Mouse (Mus musculus): Measurements from ENCODE around the gene Krt77. TPM values are rescaled to one million over a fixed set of nuclear protein-coding genes. Genes with fewer than 3 reads are reported as not detected.

The Krt77 gene
- 0.06 TPM in 1 of 2 replicates, not detected in the other for polyA plus RNA-seq (2016; fragmentation: Nextera tagmentation; extraction: Ambion mirVana)

- Histone ChIP-seq H3K4me3 (no peak within 1 kb of the TSS), H3K27me3 (replicated peaks; ENCODE audit: low read depth, poor library complexity, severe bottlenecking) (no peaks in the 10 kb centered on the region; the same call in 1 of the 2 replicates), H3K27ac (replicated peaks) (no peak within 1 kb of the TSS), H3K9me3 (no peaks in the 10 kb centered on the region), H3K36me3 (replicated peaks) (no peaks in the 10 kb centered on the region), H3K4me1 (no peaks in the 10 kb centered on the region)
- WGBS: 43% methylated on average over 6 of the region's 6 CpGs
- DNase-seq (ENCODE audit: low spot score): no peak
These were observed at the start of gene Krt77 for GRCm38 (mm10) chr15:101869431-101869830. Gene Krt77, minus strand, starts transcription at chr15:101869705.

- WGBS: 80% methylated on average over 2 of the region's 2 CpGs
These were observed 46.6 kb upstream of the Krt77 start for GRCm38 (mm10) chr15:101916072-101916471.

GRCm38 (mm10) chr15:101904849-101905248 lies 35.3 kb upstream of the Krt77 start:
- 84% methylated on average over 5 of the region's 5 CpGs for WGBS

More at GRCm38 (mm10) chr15:101916072-101916471, 46.6 kb upstream of the Krt77 start:
- Histone ChIP-seq H3K27me3 (replicated peaks; ENCODE audit: low read depth, poor library complexity, severe bottlenecking) (no peaks in the 10 kb centered on the region), H3K4me1 (no peaks in the 10 kb centered on the region), H3K9me3 (no peaks in the 10 kb centered on the region), H3K27ac (replicated peaks) (no peak overlapping the region), H3K4me3 (no peak overlapping the region), H3K36me3 (replicated peaks) (no peaks in the 10 kb centered on the region)
- no peak for DNase-seq (ENCODE audit: low spot score)

GRCm38 (mm10) chr15:101902171-101903149 lies 33.0 kb upstream of the Krt77 start:
- WGBS: 68% methylated on average over 12 of the region's 12 CpGs
- Histone ChIP-seq H3K27me3 (replicated peaks; ENCODE audit: low read depth, poor library complexity, severe bottlenecking) (no peaks in the 10 kb centered on the region), H3K27ac (replicated peaks) (no peak overlapping the region), H3K36me3 (replicated peaks) (no peaks in the 10 kb centered on the region), H3K4me1 (peaks cover 7% of the 10 kb centered on the region), H3K9me3 (no peaks in the 10 kb centered on the region), H3K4me3 (no peak overlapping the region)
- DNase-seq (ENCODE audit: low spot score): no peak

More at GRCm38 (mm10) chr15:101904849-101905248, 35.3 kb upstream of the Krt77 start:
- no peak for DNase-seq (ENCODE audit: low spot score)
- H3K4me3 ChIP-seq: no peak overlapping the region
- H3K27me3 ChIP-seq (replicated peaks; ENCODE audit: low read depth, poor library complexity, severe bottlenecking): no peaks in the 10 kb centered on the region
- no peaks in the 10 kb centered on the region for H3K9me3 ChIP-seq
- H3K27ac ChIP-seq (replicated peaks): no peak overlapping the region
- peaks cover 7% of the 10 kb centered on the region for H3K4me1 ChIP-seq
- H3K36me3 ChIP-seq (replicated peaks): no peaks in the 10 kb centered on the region

GRCm38 (mm10) chr15:101895216-101895615 lies 25.7 kb upstream of the Krt77 start:
- no peak for DNase-seq (ENCODE audit: low spot score)
- Histone ChIP-seq H3K9me3 (no peaks in the 10 kb centered on the region), H3K27ac (replicated peaks) (no peak overlapping the region), H3K27me3 (replicated peaks; ENCODE audit: low read depth, poor library complexity, severe bottlenecking) (no peaks in the 10 kb centered on the region), H3K4me3 (no peak overlapping the region), H3K36me3 (replicated peaks) (no peaks in the 10 kb centered on the region), H3K4me1 (no peaks in the 10 kb centered on the region)
- WGBS: 91% methylated on average over 4 of the region's 4 CpGs

- H3K27me3 ChIP-seq (replicated peaks; ENCODE audit: low read depth, poor library complexity, severe bottlenecking): no peaks in the 10 kb centered on the region
- DNase-seq (ENCODE audit: low spot score): no peak
- no peak within 1 kb of the TSS for H3K4me3 ChIP-seq
- 55% methylated on average over 4 of the region's 4 CpGs for WGBS
- no peaks in the 10 kb centered on the region for H3K4me1 ChIP-seq
- H3K36me3 ChIP-seq (replicated peaks): no peaks in the 10 kb centered on the region
- H3K9me3 ChIP-seq: no peaks in the 10 kb centered on the region
- H3K27ac ChIP-seq (replicated peaks): no peak within 1 kb of the TSS
These were observed 23.3 kb upstream of the Krt77 start, which contains the start of gene Krt76 for GRCm38 (mm10) chr15:101892820-101893219. Gene Krt76, minus strand, starts transcription at chr15:101892920.

GRCm38 (mm10) chr15:101879776-101880175 lies 10.3 kb upstream of the Krt77 start:
- 18% methylated on average over 11 of the region's 11 CpGs for WGBS
- Histone ChIP-seq H3K4me3 (no peak overlapping the region), H3K27me3 (replicated peaks; ENCODE audit: low read depth, poor library complexity, severe bottlenecking) (0 out of 2 replicates have a peak, but pooled peaks cover 2% of the 10 kb centered on the region), H3K36me3 (replicated peaks) (no peaks in the 10 kb centered on the region), H3K4me1 (no peaks in the 10 kb centered on the region), H3K27ac (replicated peaks) (no peak overlapping the region), H3K9me3 (no peaks in the 10 kb centered on the region)
- peak; percentile 66 for DNase-seq (ENCODE audit: low spot score)

- Histone ChIP-seq H3K27me3 (replicated peaks; ENCODE audit: low read depth, poor library complexity, severe bottlenecking) (no peaks in the 10 kb centered on the region), H3K9me3 (no peaks in the 10 kb centered on the region), H3K4me1 (no peaks in the 10 kb centered on the region), H3K36me3 (replicated peaks) (no peaks in the 10 kb centered on the region), H3K4me3 (no peak overlapping the region), H3K27ac (replicated peaks) (no peak overlapping the region)
- WGBS: 63% methylated on average over 2 of the region's 2 CpGs
- no peak for DNase-seq (ENCODE audit: low spot score)
These were observed 8.5 kb upstream of the Krt77 start for GRCm38 (mm10) chr15:101878041-101878440.

- no peaks in the 10 kb centered on the region for H3K9me3 ChIP-seq
- no peaks in the 10 kb centered on the region for H3K36me3 ChIP-seq (replicated peaks)
- no peak overlapping the region for H3K4me3 ChIP-seq
- DNase-seq (ENCODE audit: low spot score): no peak
- no peaks in the 10 kb centered on the region for H3K4me1 ChIP-seq
- 77% methylated on average over 1 of the region's 1 CpGs for WGBS
- H3K27me3 ChIP-seq (replicated peaks; ENCODE audit: low read depth, poor library complexity, severe bottlenecking): no peaks in the 10 kb centered on the region; the same call in 1 of the 2 replicates
- no peak overlapping the region for H3K27ac ChIP-seq (replicated peaks)
These were observed 4.9 kb upstream of the Krt77 start for GRCm38 (mm10) chr15:101874383-101874782.

- Histone ChIP-seq H3K9me3 (no peaks in the 10 kb centered on the region), H3K4me1 (no peaks in the 10 kb centered on the region), H3K4me3 (no peak overlapping the region), H3K36me3 (replicated peaks) (no peaks in the 10 kb centered on the region), H3K27me3 (replicated peaks; ENCODE audit: low read depth, poor library complexity, severe bottlenecking) (no peaks in the 10 kb centered on the region; the same call in 1 of the 2 replicates), H3K27ac (replicated peaks) (no peak overlapping the region)
- WGBS: 68% methylated on average over 4 of the region's 4 CpGs
- no peak for DNase-seq (ENCODE audit: low spot score)
These were observed 3.7 kb upstream of the Krt77 start for GRCm38 (mm10) chr15:101873231-101873630.

- H3K9me3 ChIP-seq: no peaks in the 10 kb centered on the region
- H3K4me1 ChIP-seq: no peaks in the 10 kb centered on the region
- no peak overlapping the region for H3K27ac ChIP-seq (replicated peaks)
- H3K4me3 ChIP-seq: no peak overlapping the region
- H3K27me3 ChIP-seq (replicated peaks; ENCODE audit: low read depth, poor library complexity, severe bottlenecking): peaks cover 4% of the 10 kb centered on the region
- H3K36me3 ChIP-seq (replicated peaks): no peaks in the 10 kb centered on the region
- WGBS: 81% methylated on average over 7 of the region's 7 CpGs
- no peak for DNase-seq (ENCODE audit: low spot score)
These were observed 2.8 kb downstream of the Krt77 start for GRCm38 (mm10) chr15:101866754-101867153.

- Histone ChIP-seq H3K9me3 (no peaks in the 10 kb centered on the region), H3K27me3 (replicated peaks; ENCODE audit: low read depth, poor library complexity, severe bottlenecking) (peaks cover 62% of the 10 kb centered on the region), H3K27ac (replicated peaks) (no peak overlapping the region), H3K36me3 (replicated peaks) (no peaks in the 10 kb centered on the region), H3K4me1 (peaks cover 22% of the 10 kb centered on the region), H3K4me3 (peak overlapping the region; percentile 62)
- 52% methylated on average over 13 of the region's 13 CpGs for WGBS
- no peak for DNase-seq (ENCODE audit: low spot score)
These were observed 8.9 kb downstream of the Krt77 start for GRCm38 (mm10) chr15:101860421-101861130.

Data from embryonic facial prominence, embryonic 10.5 days (tissue).